Mouse (Mus musculus) erythroid progenitor cell, adult 5-6 weeks (primary cell): ENCODE data around the gene Olfml2a. TPM values are rescaled to one million over a fixed set of nuclear protein-coding genes. Genes with fewer than 3 reads are reported as not detected.
A peak's percentile ranks its signal among the peaks of the same experiment; 100 is the strongest.

Experiments used
- ATAC-seq: replicated peaks from 2 replicates; pipeline ENCODE4 v1.8.0; 2016; ENCODE audit warnings: moderate number of reproducible peaks, mild to moderate bottlenecking, moderate TSS enrichment, inconsistent platforms; ENCODE audit not compliant: poor library complexity, low FRiP score, severe bottlenecking
- total RNA-seq, 2 experiments: library from RNA; stranded (forward) in 1 of 2; stranded (reverse) in 1 of 2; fragments of 150-400 nt in 1 of 2; fragments of 186-747, 209-891 nt in 1 of 2; gene quantifications; 2 replicates each; pipeline versions ENCODE4 v1.2.3 to v1.2.4; 2015 to 2017; ENCODE audit warnings: low replicate concordance in 2 of 2

The Olfml2a gene
- total RNA-seq (2015; ENCODE audit: low replicate concordance) = 1.8 TPM in 1 of 2 replicates, not detected in the other
- total RNA-seq (2017; ENCODE audit: low replicate concordance) = not detected in 2 replicates

GRCm38 (mm10) chr2:38931851-38932667 lies at the start of gene Olfml2a:
Olfml2a (plus strand) TSS chr2:38931978.
- ATAC-seq = peak; percentile 40

GRCm38 (mm10) chr2:38902866-38903265 lies 28.9 kb upstream of the Olfml2a start:
- no peak for ATAC-seq

GRCm38 (mm10) chr2:38904290-38904689 lies 27.5 kb upstream of the Olfml2a start:
- ATAC-seq = no peak

- no peak for ATAC-seq
Measured at GRCm38 (mm10) chr2:38906097-38906496, 25.7 kb upstream of the Olfml2a start.

GRCm38 (mm10) chr2:38908604-38909003 lies 23.2 kb upstream of the Olfml2a start:
- ATAC-seq = no peak

GRCm38 (mm10) chr2:38914517-38914916 lies 17.3 kb upstream of the Olfml2a start:
- ATAC-seq = no peak

GRCm38 (mm10) chr2:38914965-38915364 lies 16.8 kb upstream of the Olfml2a start:
- ATAC-seq = no peak

- ATAC-seq = no peak
Measured at GRCm38 (mm10) chr2:38916947-38917691, 14.7 kb upstream of the Olfml2a start.

GRCm38 (mm10) chr2:38921374-38921773 lies 10.4 kb upstream of the Olfml2a start:
- ATAC-seq = no peak

- no peak for ATAC-seq
Measured at GRCm38 (mm10) chr2:38923471-38923870, 8.3 kb upstream of the Olfml2a start.

GRCm38 (mm10) chr2:38923911-38924310 lies 7.9 kb upstream of the Olfml2a start:
- ATAC-seq = no peak

- ATAC-seq = no peak
Measured at GRCm38 (mm10) chr2:38924571-38924970, 7.2 kb upstream of the Olfml2a start.

- ATAC-seq = no peak
Measured at GRCm38 (mm10) chr2:38925171-38926080, 6.4 kb upstream of the Olfml2a start.

- peak; percentile 96 for ATAC-seq
Measured at GRCm38 (mm10) chr2:38926145-38926891, 5.5 kb upstream of the Olfml2a start.

- ATAC-seq = peak; percentile 56
Measured at GRCm38 (mm10) chr2:38927115-38927979, 4.4 kb upstream of the Olfml2a start, which contains the start of gene Nr6a1. Nr6a1 (minus strand) TSS chr2:38927688.

GRCm38 (mm10) chr2:38930269-38930668 lies 1.5 kb upstream of the Olfml2a start:
- no peak for ATAC-seq

GRCm38 (mm10) chr2:38933931-38934330 lies 2.2 kb downstream of the Olfml2a start:
- no peak for ATAC-seq

GRCm38 (mm10) chr2:38934936-38935335 lies 3.2 kb downstream of the Olfml2a start:
- ATAC-seq = no peak
